ENCODE assay signal across 9 mouse cellular contexts in the genomic region with DNA sequence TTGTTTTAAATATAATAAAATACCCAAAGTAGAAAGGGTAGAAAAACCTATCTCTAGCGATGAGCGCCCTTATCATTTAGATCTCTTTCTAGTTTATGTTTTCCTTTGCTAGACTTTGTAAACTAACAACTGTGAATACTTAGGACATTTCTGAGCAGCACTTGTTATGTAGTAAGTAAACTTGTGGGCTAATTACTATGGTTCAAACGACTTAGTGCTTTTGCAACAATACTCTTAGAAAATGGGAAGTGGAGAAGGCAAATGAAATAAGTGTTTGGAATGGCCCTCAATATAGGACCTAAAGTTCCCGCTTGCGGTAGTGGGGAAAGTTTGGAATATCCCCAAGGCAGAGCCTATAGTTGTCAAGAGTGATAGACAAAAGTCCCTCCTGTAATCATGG. TPM values are rescaled to one million over a fixed set of nuclear protein-coding genes. Genes with fewer than 3 reads are reported as not detected.
A peak's percentile ranks its signal among the peaks of the same experiment; 100 is the strongest.
DNase-seq lines count a peak whose midpoint lies in the region; ATAC-seq lines count a peak whose summit lies in the region.
"Had no signal": no experiment of that assay in that cellular context is flagged by ENCODE, and none has a peak within 500 bp of the region (broad histone marks: within the 10 kb centered on the region; RNA-seq: fewer than 3 reads in every experiment).

No protein-coding gene starts in this region.

- peak overlapping the region; percentile 91 for H3K4me3 ChIP-seq in heart, embryonic 16.5 days (ENCODE audit: low read length)
- H3K4me3 ChIP-seq in hindbrain, embryonic 15.5 days = peak overlapping the region; percentile 74
- H3K4me3 ChIP-seq in midbrain, embryonic 12.5 days = peak overlapping the region; percentile 76

- H3K9ac ChIP-seq in heart, embryonic 16.5 days (ENCODE audit: low read length) = peak overlapping the region; percentile 84
- peak overlapping the region; percentile 65; the same call in 1 of the 2 replicates for H3K9ac ChIP-seq in hindbrain, embryonic 15.5 days
- peak overlapping the region; percentile 77; the same call in 1 of the 2 replicates for H3K9ac ChIP-seq in midbrain, embryonic 12.5 days (replicated peaks)

- ATAC-seq in heart, embryonic 16.5 days (replicated peaks; ENCODE audit: extremely low read depth, insufficient read depth, low FRiP score) = no peak
- ATAC-seq in hindbrain, embryonic 15.5 days (ENCODE audit: low FRiP score, low read depth) = no peak
- ATAC-seq in midbrain, embryonic 12.5 days (ENCODE audit: low FRiP score, low read depth) = no peak
- no peak for ATAC-seq in erythroid progenitor cell, adult 5-6 weeks (replicated peaks; ENCODE audit: low FRiP score, poor library complexity, severe bottlenecking)

- no peaks in the 10 kb centered on the region for H3K27me3 ChIP-seq in heart, embryonic 16.5 days (ENCODE audit: control insufficient read depth, insufficient read depth, low read length)
- H3K27me3 ChIP-seq in hindbrain, embryonic 15.5 days = no peaks in the 10 kb centered on the region
- no peaks in the 10 kb centered on the region for H3K27me3 ChIP-seq in midbrain, embryonic 12.5 days
- H3K27me3 ChIP-seq: Patski had no signal

- H3K9me3 ChIP-seq in heart, embryonic 16.5 days (replicated peaks; ENCODE audit: control insufficient read depth, low read length) = no peaks in the 10 kb centered on the region
- no peaks in the 10 kb centered on the region for H3K9me3 ChIP-seq in hindbrain, embryonic 15.5 days
- no peaks in the 10 kb centered on the region for H3K9me3 ChIP-seq in midbrain, embryonic 12.5 days

- H3K27ac ChIP-seq in heart, embryonic 16.5 days (ENCODE audit: low read length) = no peak overlapping the region
- peak overlapping the region; percentile 79; the same call in 1 of the 2 replicates for H3K27ac ChIP-seq in hindbrain, embryonic 15.5 days (replicated peaks)
- H3K27ac ChIP-seq in midbrain, embryonic 12.5 days (replicated peaks) = no peak overlapping the region

- DNase-seq in heart, adult 8-10 months (ENCODE audit: low spot score) = no peak
- peak; percentile 34 for DNase-seq in MEL-GATA-1-ER (ENCODE audit: extremely low read depth, low read depth)
- DNase-seq in layer of hippocampus, adult 11-12 months (ENCODE audit: low spot score) = no peak
- DNase-seq in kidney, adult 8-10 months = no peak

- H3K4me1 ChIP-seq in heart, embryonic 16.5 days (ENCODE audit: control insufficient read depth, insufficient read depth, low read length) = peaks cover 7% of the 10 kb centered on the region
- peaks cover 19% of the 10 kb centered on the region for H3K4me1 ChIP-seq in hindbrain, embryonic 15.5 days (replicated peaks)
- H3K4me1 ChIP-seq in midbrain, embryonic 12.5 days = peaks cover 13% of the 10 kb centered on the region; the same call in 1 of the 2 replicates

- WGBS in heart, embryonic 16.5 days = 34% methylated on average over 5 of the region's 5 CpGs
- WGBS in hindbrain, embryonic 15.5 days = 32% methylated on average over 5 of the region's 5 CpGs
- WGBS in midbrain, embryonic 12.5 days = 35% methylated on average over 5 of the region's 5 CpGs

- peak overlapping the region; percentile 99 for H3K4me2 ChIP-seq in heart, embryonic 16.5 days (ENCODE audit: low read depth, low read length)
- H3K4me2 ChIP-seq in hindbrain, embryonic 15.5 days = peak overlapping the region; percentile 61
- peak overlapping the region; percentile 70 for H3K4me2 ChIP-seq in midbrain, embryonic 12.5 days (replicated peaks)

- H3K36me3 ChIP-seq in heart, embryonic 16.5 days (ENCODE audit: control insufficient read depth, insufficient read depth) = no peaks in the 10 kb centered on the region
- H3K36me3 ChIP-seq in hindbrain, embryonic 15.5 days = no peaks in the 10 kb centered on the region
- no peaks in the 10 kb centered on the region for H3K36me3 ChIP-seq in midbrain, embryonic 12.5 days

RNA-seq across cellular contexts. Expression of a gene that starts 0.8 kb away (rescaled TPM):
- polyA plus RNA-seq in heart, embryonic 16.5 days (2015; fragmentation: Nextera tagmentation; extraction: Ambion mirVana) = 20.1 and 23.6 TPM in 2 replicates
- total RNA-seq in heart, adult 8-10 months (2022) = 10 to 100 TPM; 11.6 to 15.4 (median 14.3) TPM
- polyA plus RNA-seq in hindbrain, embryonic 15.5 days (2015; fragmentation: Nextera tagmentation; extraction: Ambion mirVana) = 43.4 and 51.4 TPM in 2 replicates
- polyA plus RNA-seq in midbrain, embryonic 12.5 days (2016; fragmentation: Nextera tagmentation; extraction: Ambion mirVana) = 40.3 and 41.6 TPM in 2 replicates
- total RNA-seq in erythroid progenitor cell, adult 5-6 weeks (2015; ENCODE audit: low replicate concordance) = 23.1 and 28.1 TPM in 2 replicates
- 18.8 and 39.8 TPM in 2 replicates for total RNA-seq in erythroid progenitor cell, adult 5-6 weeks (2017; ENCODE audit: low replicate concordance)
